Mouse (Mus musculus) B cell, adult 2 months (primary cell): Measurements from ENCODE around the gene Grm2.
A peak's percentile ranks its signal among the peaks of the same experiment; 100 is the strongest.
"Not testable (repeated sequence)": the region's sequence is repeated elsewhere in the genome, so short reads cannot be mapped to it uniquely, and the experiment has no call there.

ENCODE experiments used
- DNase-seq, 2 experiments: peaks; one replicate each; pipeline ENCODE4 v3.0.0; 2022

Grm2 gene

DNA sequence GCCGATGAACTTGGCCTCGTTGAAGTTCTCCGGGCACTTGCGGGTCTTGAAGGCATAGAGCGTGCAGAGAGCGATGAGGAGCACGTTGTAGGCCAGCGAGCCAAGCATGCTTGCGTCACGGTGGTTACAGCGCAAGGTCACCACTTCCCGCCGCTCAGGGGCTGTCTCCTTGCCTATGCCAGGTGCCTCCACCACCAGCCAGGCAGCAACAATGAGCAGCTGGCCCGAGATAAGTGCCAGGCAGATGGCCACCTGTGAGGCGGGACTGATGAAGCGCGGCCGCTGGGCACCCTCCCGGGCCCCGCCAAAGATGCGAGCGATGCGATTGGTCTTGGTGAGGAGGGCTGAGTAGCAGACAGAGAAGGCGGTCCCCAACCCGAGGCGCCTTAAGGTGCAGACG lies 8.7 kb downstream of the Grm2 start:
- no peak for DNase-seq

DNA sequence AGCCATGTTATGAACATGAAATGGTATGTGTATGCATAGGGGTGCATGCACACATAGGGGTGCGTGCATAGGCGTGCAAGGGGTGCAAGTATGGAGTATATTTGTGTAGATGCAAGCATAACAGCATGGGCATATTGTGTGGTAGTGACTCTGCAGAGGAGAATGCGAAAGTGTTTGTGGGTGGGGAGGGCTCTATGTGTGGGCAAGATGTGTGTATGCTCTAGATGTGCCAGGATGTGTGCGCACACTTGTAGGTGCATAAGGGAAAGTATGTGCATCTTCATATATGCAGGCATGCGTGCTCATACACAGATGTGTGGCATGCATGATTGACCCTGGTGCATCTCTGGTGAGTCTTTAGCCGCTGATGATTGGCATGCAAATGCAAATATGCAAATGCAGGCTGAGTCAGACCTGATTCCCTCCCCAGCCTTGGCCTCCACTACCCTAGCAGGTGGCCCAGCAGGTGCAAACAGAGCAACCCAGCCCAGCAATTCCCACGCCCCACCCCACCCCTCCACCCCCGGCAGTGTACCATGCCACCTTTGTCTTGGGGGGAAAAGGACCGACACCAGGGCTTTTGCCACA lies 10.1 kb downstream of the Grm2 start:
- DNase-seq, result no peak

DNA sequence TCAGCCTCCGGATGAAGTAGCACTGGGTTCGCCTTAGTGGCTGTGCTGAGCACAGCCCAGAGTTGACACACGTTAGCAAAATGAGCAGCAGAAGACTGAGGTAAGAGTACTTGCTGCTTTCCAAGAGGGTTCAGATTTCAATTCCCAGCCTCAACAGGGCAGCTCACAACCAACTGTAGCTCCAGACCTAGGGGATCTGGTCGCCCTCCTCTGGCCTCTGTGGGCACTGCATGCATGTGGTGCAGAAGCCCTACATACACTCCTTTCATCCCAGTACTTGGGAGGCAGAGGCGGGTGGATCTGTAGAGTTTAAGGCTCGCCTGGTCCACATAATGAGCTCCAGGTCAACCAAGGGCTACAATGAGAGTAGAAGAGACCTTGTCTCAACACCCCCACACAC lies 12.1 kb downstream of the Grm2 start:
- no peak for DNase-seq

DNA sequence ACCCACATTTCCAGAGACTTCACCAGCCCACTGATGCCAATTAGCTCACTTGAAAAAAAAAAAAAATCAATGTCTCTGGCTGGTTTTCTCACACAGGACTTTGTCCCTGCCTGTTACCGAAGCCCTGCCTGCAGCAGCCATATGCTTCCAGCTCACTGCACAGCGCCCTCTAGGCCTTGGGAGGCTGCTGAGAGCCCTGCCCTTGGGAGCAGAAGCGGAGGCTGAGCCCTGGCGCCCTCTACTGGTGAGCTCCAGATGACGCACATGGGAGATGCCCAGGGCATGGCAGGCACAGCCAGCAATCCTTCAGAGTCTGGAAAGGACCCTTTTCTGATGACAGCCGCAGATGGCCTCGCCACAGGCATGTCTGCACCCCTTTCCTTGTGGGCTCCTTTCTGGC lies 12.8 kb downstream of the Grm2 start:
- DNase-seq, result peak; percentile 77 to 78

DNA sequence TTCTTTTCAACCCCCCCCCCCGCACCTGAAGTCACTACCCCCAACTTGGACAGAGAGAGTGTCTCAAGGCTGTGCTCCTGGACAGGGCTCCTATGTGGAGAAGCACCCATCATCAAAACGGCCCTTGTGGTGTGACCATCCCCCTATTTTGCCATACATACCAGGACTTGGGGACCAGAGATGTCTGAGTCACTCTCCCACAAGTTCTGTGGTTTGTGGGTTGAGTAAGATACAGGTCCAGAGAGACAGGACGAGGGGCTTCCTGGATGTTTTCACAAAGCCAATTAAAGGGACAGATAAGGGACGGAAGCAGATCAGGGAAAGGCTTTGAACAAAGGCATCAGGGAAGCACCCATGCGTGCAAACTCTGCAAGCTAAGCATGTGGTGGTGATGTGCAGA lies 14.5 kb downstream of the Grm2 start:
- DNase-seq, result no peak

DNA sequence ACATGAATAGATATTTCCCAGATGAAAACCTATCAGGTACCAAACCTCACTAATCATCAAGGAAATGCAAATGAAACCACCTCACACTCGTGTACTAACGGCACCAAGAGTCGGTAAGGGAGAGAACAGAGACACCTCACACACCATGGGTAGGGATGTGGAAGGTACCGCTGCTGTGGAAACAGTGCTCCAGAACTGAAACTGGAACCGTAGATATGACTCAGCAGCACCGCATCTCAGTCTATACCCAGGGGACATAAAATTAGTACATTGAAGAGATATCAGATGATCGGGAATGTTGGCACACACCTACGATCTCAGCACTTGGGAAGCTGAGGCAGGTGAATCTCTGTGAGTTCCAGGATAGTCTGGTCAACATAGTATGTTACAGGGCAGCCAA lies 17.7 kb downstream of the Grm2 start:
- no peak for DNase-seq

DNA sequence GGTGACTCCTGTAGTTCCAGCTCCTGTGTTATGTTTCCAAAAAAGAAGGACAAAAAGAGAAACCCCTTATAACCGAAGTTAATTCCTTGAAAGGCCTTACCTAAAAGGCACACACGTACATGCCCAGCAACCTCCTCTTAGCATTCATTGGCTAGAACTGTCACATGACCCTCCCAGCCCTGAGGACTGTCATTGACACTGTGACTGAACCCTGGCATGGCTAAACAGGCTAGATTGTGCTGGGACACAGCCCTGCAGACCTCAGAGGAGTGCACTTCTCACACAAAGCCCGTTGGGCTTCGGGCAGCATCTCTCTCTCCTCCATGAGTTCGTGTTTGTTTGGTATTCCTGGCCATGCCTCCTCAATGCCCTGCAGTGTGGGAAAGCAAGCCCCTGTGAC lies 23.7 kb downstream of the Grm2 start:
- no peak for DNase-seq

DNA sequence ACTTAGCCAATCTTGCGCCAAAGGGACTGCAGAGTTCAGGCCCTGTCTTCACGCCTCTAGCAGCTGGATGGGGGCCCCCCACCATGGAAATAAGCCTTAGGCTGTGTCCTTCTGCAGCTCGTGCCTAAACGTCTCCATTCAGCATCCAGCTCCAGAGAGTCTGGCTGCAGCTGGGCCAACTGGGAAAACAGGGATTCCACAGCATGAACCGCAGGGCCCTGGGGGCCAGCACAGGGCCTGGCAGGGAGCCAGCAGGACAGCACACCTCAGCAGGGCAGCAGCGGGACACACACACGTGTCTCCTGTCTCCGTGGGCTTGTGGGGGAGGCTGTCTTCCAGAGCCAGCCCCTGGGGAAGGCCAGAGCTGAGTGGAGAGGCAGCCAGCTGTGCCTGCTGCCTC lies 28.1 kb downstream of the Grm2 start:
- DNase-seq, result not testable (repeated sequence)

DNA sequence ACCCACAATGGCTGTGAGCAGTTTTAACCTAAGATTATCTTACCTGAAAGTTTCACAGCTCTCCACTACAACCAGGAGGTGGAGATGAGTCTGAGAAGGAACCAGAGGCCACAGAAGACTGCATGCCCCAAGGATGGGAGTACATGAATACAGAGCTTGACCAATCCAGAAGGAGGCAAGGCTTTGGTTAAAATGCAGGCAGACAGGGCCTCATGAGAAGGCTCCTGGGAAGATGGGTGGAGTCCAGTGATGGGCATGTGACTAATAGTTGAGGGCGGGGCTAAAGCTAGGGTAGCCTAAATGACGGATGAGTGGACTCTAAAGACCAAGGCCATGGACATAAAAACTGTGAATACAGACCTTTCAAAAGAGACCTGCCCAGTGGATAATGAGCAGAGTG lies 29.6 kb downstream of the Grm2 start, which contains the start of gene Iqcf6:
Gene Iqcf6 (plus strand): TSS at position 301 of the 400 bp plus-strand sequence.
- DNase-seq, result no peak

DNA sequence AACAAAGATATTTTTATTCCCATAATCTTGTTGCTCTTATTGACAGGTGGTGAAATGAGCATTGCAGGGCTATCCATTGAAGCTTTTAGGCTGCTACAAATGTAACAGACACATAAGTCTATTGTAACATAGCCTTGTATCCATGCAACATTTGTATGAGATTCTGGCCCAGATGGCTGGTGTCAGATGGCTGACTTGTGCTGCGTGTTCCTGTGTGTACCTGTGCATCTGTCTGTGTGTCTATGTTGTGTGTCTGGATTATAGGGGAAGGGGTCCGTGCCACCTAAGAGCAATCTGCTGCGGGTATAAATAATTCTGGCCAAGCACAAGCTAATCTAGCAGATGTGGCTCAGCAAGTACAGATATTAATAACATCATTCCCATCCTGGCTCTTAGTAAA lies 38.4 kb downstream of the Grm2 start:
- DNase-seq, result no peak

DNA sequence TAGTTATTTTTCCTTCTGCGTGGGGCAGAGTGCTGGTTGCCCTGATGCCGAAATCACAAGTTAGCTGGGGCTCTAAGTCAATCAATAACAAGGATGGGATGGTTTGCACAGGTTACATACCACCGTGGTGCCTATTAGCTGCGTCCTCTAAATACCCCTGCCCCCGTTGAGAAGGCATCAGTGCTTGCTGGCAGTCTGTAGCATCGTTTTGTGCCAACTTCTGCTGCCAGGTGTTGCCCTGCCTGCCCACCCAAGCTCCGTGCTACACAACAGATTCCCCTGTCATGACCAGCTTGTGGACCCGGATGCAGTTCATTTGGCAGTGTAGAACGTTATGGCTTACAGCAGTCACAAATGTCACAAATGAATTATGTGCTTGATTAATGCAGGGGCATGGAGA lies 39.6 kb downstream of the Grm2 start:
- DNase-seq, result no peak

DNA sequence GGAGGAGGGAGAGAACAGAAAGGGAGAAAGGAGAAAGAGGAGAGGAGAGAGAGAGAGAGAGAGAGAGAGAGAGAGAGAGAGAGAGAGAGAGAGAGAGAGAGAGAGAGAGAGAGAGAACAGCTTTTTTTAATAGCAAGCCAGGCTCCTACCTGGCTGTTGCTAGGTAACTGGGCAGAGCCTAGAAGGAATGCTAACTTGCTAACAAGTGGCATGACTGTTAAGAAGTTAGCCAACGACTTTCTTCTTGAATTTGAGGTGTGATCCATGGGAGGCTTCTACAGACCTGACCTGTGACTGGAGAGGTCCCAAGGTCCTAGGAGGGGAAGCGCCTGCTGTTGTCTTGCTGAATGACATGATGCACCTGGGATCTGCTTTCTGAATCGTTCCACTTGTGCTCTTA lies 41.3 kb downstream of the Grm2 start:
- DNase-seq, result no peak

DNA sequence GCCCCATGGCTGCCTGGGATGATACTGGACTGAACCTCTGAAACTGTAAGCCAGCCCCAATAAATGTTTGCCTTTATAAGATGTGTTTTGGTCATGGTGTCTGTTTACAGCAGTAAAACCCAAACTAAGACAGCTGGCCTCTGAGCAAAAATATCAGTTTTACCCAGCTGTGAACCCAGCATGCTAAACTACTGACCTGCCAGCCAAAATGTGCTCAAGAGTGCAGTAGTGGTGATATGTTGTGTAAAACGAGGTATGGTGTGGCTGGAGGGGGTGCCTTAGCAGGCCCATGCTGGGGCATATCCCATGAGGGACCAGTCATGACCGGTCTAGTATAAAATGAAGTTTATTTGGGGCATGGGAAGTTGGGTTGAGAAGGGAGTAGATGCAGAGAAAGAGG lies 41.9 kb downstream of the Grm2 start:
- no peak for DNase-seq

DNA sequence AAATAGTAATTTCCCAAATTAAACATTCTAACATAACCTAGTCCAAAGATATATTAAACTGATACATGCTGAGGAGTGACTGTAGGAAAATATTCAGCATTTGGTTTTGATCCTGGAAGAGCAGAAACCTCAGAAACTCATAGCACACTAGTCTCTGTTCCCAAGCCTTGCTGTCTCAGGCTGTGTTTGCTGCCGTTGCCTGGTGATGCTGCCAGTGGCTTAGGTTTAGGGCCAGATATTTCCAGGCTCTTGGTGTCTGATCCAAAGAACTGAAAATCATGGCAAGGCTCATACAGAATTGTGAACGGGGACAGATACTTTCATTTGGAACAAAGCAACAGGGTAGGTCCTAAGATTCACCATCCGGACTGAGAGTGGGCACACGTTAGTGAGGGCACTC lies 45.2 kb downstream of the Grm2 start:
- no peak for DNase-seq

DNA sequence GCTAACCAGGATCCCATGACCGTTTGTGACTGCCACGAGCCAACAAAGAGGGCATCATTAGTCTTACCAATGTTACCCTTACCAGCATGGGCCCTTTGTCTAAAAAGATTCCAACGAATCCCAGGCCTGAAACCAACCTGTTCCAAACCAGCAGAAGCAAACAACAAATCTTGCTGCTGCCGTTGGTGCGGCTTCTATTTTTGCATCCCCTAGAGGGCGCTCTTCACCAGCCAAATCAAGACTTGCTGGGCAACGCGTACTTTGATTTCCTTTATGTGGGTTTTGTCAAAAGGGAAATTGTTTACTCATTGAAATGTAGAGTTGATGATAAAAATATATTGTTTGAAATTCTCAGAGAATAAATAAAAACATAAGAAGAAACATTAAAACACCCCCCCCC lies 55.3 kb downstream of the Grm2 start:
- peak; percentile 55 to 56 for DNase-seq

DNA sequence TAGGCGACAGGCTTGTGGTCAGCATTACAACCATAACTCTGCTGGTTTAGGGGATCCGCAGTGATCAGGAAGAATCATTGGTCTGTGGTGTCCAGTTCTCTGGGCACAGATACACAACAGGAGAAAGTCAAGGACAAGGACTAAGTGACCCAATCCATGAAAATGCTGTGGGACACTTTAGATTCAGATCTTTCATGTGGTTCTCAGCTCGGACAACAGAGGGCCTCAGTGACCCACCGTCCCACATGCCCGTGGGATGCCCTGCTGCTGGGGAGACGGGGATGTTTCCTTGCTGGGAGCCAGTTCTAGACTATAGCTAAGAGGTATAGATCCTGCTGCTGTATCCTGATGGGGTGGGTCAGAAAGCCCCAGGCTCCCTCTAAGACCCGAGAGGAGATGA lies 57.4 kb downstream of the Grm2 start:
- no peak for DNase-seq

DNA sequence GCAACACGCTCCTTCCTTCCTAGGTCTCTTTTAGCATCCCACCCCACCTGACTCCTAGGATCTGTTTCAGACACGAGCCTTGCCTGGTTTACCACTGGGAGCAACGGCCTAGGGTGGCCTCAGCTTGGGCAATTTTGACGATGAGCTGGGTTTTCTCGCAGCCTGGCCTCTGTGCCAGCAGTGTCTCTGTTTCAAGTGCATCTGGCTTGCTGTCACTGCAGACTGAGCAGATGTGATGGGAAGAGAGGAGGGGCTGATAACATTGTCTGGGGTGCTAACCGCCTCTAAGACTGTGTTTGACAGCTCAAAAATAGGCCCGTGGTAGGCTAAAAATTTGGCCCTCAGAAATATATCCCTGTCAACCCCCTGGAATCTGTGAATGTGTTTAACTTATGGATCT lies 60.0 kb downstream of the Grm2 start:
- no peak for DNase-seq

DNA sequence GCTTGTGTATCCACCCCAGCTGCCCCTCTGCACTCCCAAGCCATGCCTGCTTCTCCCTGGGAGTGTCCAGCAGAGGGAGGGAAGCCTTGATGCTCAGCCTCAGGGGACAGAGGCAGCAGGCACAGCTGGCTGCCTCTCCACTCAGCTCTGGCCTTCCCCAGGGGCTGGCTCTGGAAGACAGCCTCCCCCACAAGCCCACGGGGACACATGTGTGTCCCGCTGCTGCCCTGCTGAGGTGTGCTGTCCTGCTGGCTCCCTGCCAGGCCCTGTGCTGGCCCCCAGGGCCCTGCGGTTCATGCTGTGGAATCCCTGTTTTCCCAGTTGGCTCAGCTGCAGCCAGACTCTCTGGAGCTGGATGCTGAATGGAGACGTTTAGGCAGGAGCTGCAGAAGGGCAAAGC lies 60.5 kb downstream of the Grm2 start:
- DNase-seq, result not testable (repeated sequence)
